ENCODE assay signal across 29 mouse cellular contexts in genomic region chr15:15716694-15717093, GRCm38 (mm10).
"Had no signal": no experiment of that assay in that cellular context is flagged by ENCODE, and none has a peak within 500 bp of the region (broad histone marks: within the 10 kb centered on the region; RNA-seq: fewer than 3 reads in every experiment).

No protein-coding gene starts in this region.

- H3K27me3 ChIP-seq: heart, embryonic 13.5 days; heart, embryonic 15.5 days; hindbrain, embryonic 13.5 days; hindbrain, embryonic 15.5 days; kidney, embryonic 15.5 days; limb, embryonic 12.5 days; liver, embryonic 13.5 days; liver, embryonic 15.5 days had no signal

- H3K4me1 ChIP-seq: heart, embryonic 13.5 days; heart, embryonic 15.5 days; hindbrain, embryonic 13.5 days; hindbrain, embryonic 15.5 days; kidney, embryonic 15.5 days; limb, embryonic 10.5 days; limb, embryonic 12.5 days; liver, embryonic 13.5 days; liver, embryonic 15.5 days had no signal

- H3K9ac ChIP-seq: heart, embryonic 13.5 days; heart, embryonic 15.5 days; hindbrain, embryonic 13.5 days; hindbrain, embryonic 15.5 days; kidney, embryonic 15.5 days; limb, embryonic 12.5 days; liver, embryonic 13.5 days; liver, embryonic 15.5 days; liver, postnatal 0 days had no signal

- H3K9me3 ChIP-seq: heart, embryonic 13.5 days; heart, embryonic 15.5 days; hindbrain, embryonic 13.5 days; hindbrain, embryonic 15.5 days; kidney, embryonic 15.5 days; limb, embryonic 10.5 days; limb, embryonic 12.5 days; liver, embryonic 13.5 days; liver, embryonic 15.5 days had no signal

- DNase-seq: gastrocnemius, postnatal 14 days; gastrocnemius, postnatal 36 days; heart, adult 11 months; heart, adult 2 months; heart, postnatal 14 days; heart, postnatal 36 days; kidney, adult 11 months; kidney, adult 2 months; kidney, adult 9 months; kidney, postnatal 14 days; kidney, postnatal 36 days; layer of hippocampus, adult 9-11 months; liver; liver, embryonic 13.5 days; liver, postnatal 0 days had no signal

- H3K27ac ChIP-seq: heart, adult 2 months; heart, embryonic 13.5 days; heart, embryonic 15.5 days; hindbrain, embryonic 13.5 days; hindbrain, embryonic 15.5 days; hindbrain, postnatal 0 days; kidney, embryonic 15.5 days; kidney, postnatal 0 days; left cerebral cortex, adult 2 months; limb, embryonic 10.5 days; limb, embryonic 12.5 days; liver, embryonic 13.5 days; liver, embryonic 15.5 days had no signal

- ATAC-seq: hindbrain, postnatal 0 days; intestine, embryonic 16.5 days; liver, postnatal 0 days had no signal

- H3K4me3 ChIP-seq: heart, adult 2 months; heart, embryonic 13.5 days; heart, embryonic 15.5 days; hindbrain, embryonic 13.5 days; hindbrain, embryonic 15.5 days; kidney, embryonic 15.5 days; left cerebral cortex, adult 2 months; limb, embryonic 10.5 days; limb, embryonic 12.5 days; liver, embryonic 13.5 days; liver, embryonic 15.5 days had no signal

- H3K36me3 ChIP-seq: heart, embryonic 13.5 days; heart, embryonic 15.5 days; hindbrain, embryonic 13.5 days; hindbrain, embryonic 15.5 days; kidney, embryonic 15.5 days; limb, embryonic 10.5 days; limb, embryonic 12.5 days; liver, embryonic 13.5 days; liver, embryonic 15.5 days had no signal

- H3K4me2 ChIP-seq: heart, embryonic 11.5 days; heart, embryonic 13.5 days; heart, embryonic 15.5 days; hindbrain, embryonic 13.5 days; hindbrain, embryonic 15.5 days; kidney, embryonic 15.5 days; limb, embryonic 12.5 days; liver, embryonic 11.5 days; liver, embryonic 13.5 days; liver, embryonic 15.5 days had no signal
